Comparison of ENCODE assay signal across 19 mouse cellular contexts in genomic region chr14:47459556-47459955, GRCm38 (mm10). TPM values are rescaled to one million over a fixed set of nuclear protein-coding genes. Genes with fewer than 3 reads are reported as not detected.
DNase-seq lines count a peak whose midpoint lies in the region; ATAC-seq lines count a peak whose summit lies in the region.
"Had no signal": no experiment of that assay in that cellular context is flagged by ENCODE, and none has a peak within 500 bp of the region (broad histone marks: within the 10 kb centered on the region; RNA-seq: fewer than 3 reads in every experiment).

No protein-coding gene starts in this region.

- H3K4me3 ChIP-seq in kidney, embryonic 14.5 days (ENCODE audit: low read length), result no peak overlapping the region
- no peak overlapping the region for H3K4me3 ChIP-seq in hindbrain, embryonic 16.5 days (ENCODE audit: low read length)
- H3K4me3 ChIP-seq: erythroblast, embryonic 14.5 days; heart, embryonic 15.5 days; hindbrain, embryonic 12.5 days; limb, embryonic 12.5 days; myocyte; neural tube, embryonic 15.5 days had no signal

- no peaks in the 10 kb centered on the region for H3K9me3 ChIP-seq in kidney, embryonic 14.5 days (ENCODE audit: control insufficient read depth, low read length)
- no peaks in the 10 kb centered on the region for H3K9me3 ChIP-seq in hindbrain, embryonic 16.5 days (ENCODE audit: control insufficient read depth, low read length)
- H3K9me3 ChIP-seq: heart, embryonic 15.5 days; hindbrain, embryonic 12.5 days; limb, embryonic 12.5 days; neural tube, embryonic 15.5 days had no signal

- no peaks in the 10 kb centered on the region for H3K27me3 ChIP-seq in kidney, embryonic 14.5 days (ENCODE audit: control insufficient read depth, insufficient read depth, low read length)
- no peaks in the 10 kb centered on the region for H3K27me3 ChIP-seq in hindbrain, embryonic 16.5 days (replicated peaks; ENCODE audit: control insufficient read depth, insufficient read depth, low read length)
- H3K27me3 ChIP-seq: heart, embryonic 15.5 days; hindbrain, embryonic 12.5 days; neural tube, embryonic 15.5 days had no signal

- intact Hi-C loops in gastrocnemius, postnatal 36 days (cut with DNase I), result no loop called here

- ATAC-seq in kidney, embryonic 14.5 days (ENCODE audit: low FRiP score, low TSS enrichment), result no peak
- ATAC-seq in hindbrain, embryonic 16.5 days, result no peak
- ATAC-seq: forebrain, embryonic 16.5 days had no signal

- peak; percentile 20 for DNase-seq in kidney, adult 11 months
- peak; percentile 15 for DNase-seq in ovary, adult 18-20 months (ENCODE audit: low spot score)
- DNase-seq in ovary, postnatal 14 days (ENCODE audit: low spot score), result no peak
- peak; percentile 90 for DNase-seq in adrenal gland, postnatal 14 days
- peak; percentile 64 to 65 for DNase-seq in kidney, postnatal 25 days
- DNase-seq in gastrocnemius, postnatal 36 days, result no peak
- DNase-seq: cerebellum, adult 18-20 months; lung, adult 2 months; midbrain, embryonic 14.5 days had no signal

- no peaks in the 10 kb centered on the region for H3K4me1 ChIP-seq in kidney, embryonic 14.5 days (ENCODE audit: control insufficient read depth, insufficient read depth, low read length)
- H3K4me1 ChIP-seq in hindbrain, embryonic 16.5 days (ENCODE audit: control insufficient read depth, insufficient read depth, low read depth, low read length), result no peaks in the 10 kb centered on the region
- H3K4me1 ChIP-seq: heart, embryonic 15.5 days; hindbrain, embryonic 12.5 days; limb, embryonic 12.5 days; neural tube, embryonic 15.5 days had no signal

- no peak overlapping the region for H3K9ac ChIP-seq in kidney, embryonic 14.5 days (ENCODE audit: low read depth, low read length)
- no peak overlapping the region for H3K9ac ChIP-seq in hindbrain, embryonic 16.5 days (ENCODE audit: low read depth, low read length)
- H3K9ac ChIP-seq: heart, embryonic 15.5 days; hindbrain, embryonic 12.5 days; limb, embryonic 12.5 days; neural tube, embryonic 15.5 days had no signal

- no peak overlapping the region for H3K4me2 ChIP-seq in kidney, embryonic 14.5 days (replicated peaks; ENCODE audit: low read depth, low read length)
- H3K4me2 ChIP-seq in hindbrain, embryonic 16.5 days (ENCODE audit: low read length), result no peak overlapping the region
- H3K4me2 ChIP-seq: heart, embryonic 15.5 days; hindbrain, embryonic 12.5 days; limb, embryonic 12.5 days; neural tube, embryonic 15.5 days had no signal

- H3K27ac ChIP-seq in kidney, embryonic 14.5 days (ENCODE audit: low read depth, low read length), result no peak overlapping the region
- H3K27ac ChIP-seq in hindbrain, embryonic 16.5 days (ENCODE audit: low read depth, low read length), result no peak overlapping the region
- H3K27ac ChIP-seq: heart, embryonic 15.5 days; hindbrain, embryonic 12.5 days; limb, embryonic 12.5 days; neural tube, embryonic 15.5 days; stomach, postnatal 0 days had no signal

- WGBS in kidney, embryonic 14.5 days, result 70% methylated on average over 4 of the region's 4 CpGs
- 81% methylated on average over 4 of the region's 4 CpGs for WGBS in hindbrain, embryonic 16.5 days

- no peaks in the 10 kb centered on the region for H3K36me3 ChIP-seq in kidney, embryonic 14.5 days (ENCODE audit: control insufficient read depth, insufficient read depth, low read length)
- no peaks in the 10 kb centered on the region for H3K36me3 ChIP-seq in hindbrain, embryonic 16.5 days (ENCODE audit: control insufficient read depth, insufficient read depth, low read length)
- H3K36me3 ChIP-seq: heart, embryonic 15.5 days; hindbrain, embryonic 12.5 days; limb, embryonic 12.5 days; neural tube, embryonic 15.5 days had no signal

RNA-seq across cellular contexts. Expression of gene Fbxo34, which starts 9.3 kb away (rescaled TPM):
- polyA plus RNA-seq in kidney, embryonic 14.5 days (2014; fragmentation: Nextera tagmentation; extraction: Ambion mirVana), result 13.8 and 25.8 TPM in 2 replicates
- total RNA-seq in adrenal gland, postnatal 14 days (2021), result 21.3 and 27.8 TPM in 2 replicates
- 10 to 100 TPM in 1 of 2 experiments, 1 to 10 TPM in 1; 9.1 to 11.0 TPM for total RNA-seq in gastrocnemius, postnatal 36 days (2021)
- 33.6 and 35.5 TPM in 2 replicates for polyA plus RNA-seq in hindbrain, embryonic 16.5 days (2015; fragmentation: Nextera tagmentation; extraction: Ambion mirVana)

RNA-seq across cellular contexts. Expression of gene Dlgap5, which starts 41.3 kb away (rescaled TPM):
- 46.8 and 63.8 TPM in 2 replicates for polyA plus RNA-seq in kidney, embryonic 14.5 days (2014; fragmentation: Nextera tagmentation; extraction: Ambion mirVana)
- total RNA-seq in adrenal gland, postnatal 14 days (2021), result 8.3 and 11.4 TPM in 2 replicates
- under 1 TPM; 0.49 to 0.56 TPM for total RNA-seq in gastrocnemius, postnatal 36 days (2021)
- polyA plus RNA-seq in hindbrain, embryonic 16.5 days (2015; fragmentation: Nextera tagmentation; extraction: Ambion mirVana), result 6.3 and 9.0 TPM in 2 replicates

Comparison
In these comparisons a context has a peak if more than half of its experiments do, and no peak if none do; other contexts are left out.
1. DNase-seq: peak in kidney, adult 11 months (single experiment), ovary, adult 18-20 months (single experiment), adrenal gland, postnatal 14 days (single experiment) and kidney, postnatal 25 days (2 of 2); none in ovary, postnatal 14 days (single experiment) and gastrocnemius, postnatal 36 days (0 of 2).